Mouse (Mus musculus): ENCODE measurements around the gene Nhlrc4.

GRCm38 (mm10) chr17:25959630-25960467, 15.1 kb upstream of the Nhlrc4 start:
- TF ChIP-seq POLR2A (IDR thresholded peaks at IDR 0.05; ENCODE audit: borderline replicate concordance, low read depth, low read length), result no peak
- TF ChIP-seq CTCF (IDR thresholded peaks at IDR 0.05; ENCODE audit: low read depth, low read length), result no peak

All from bone marrow macrophage, adult 2 months (primary cell).